Mouse (Mus musculus): ENCODE results near the gene Dnajb1.

Gene Dnajb1

GRCm38 (mm10) chr8:83656043-83656442 lies 48.0 kb downstream of the Dnajb1 start:
- no peak for DNase-seq (ENCODE audit: low read depth, low spot score)

- DNase-seq (ENCODE audit: low read depth, low spot score) = no peak
Measured at GRCm38 (mm10) chr8:83656484-83657246, 48.7 kb downstream of the Dnajb1 start.

- DNase-seq (ENCODE audit: low read depth, low spot score) = no peak
Measured at GRCm38 (mm10) chr8:83660545-83660944, 52.6 kb downstream of the Dnajb1 start.

GRCm38 (mm10) chr8:83660995-83661680 lies 53.1 kb downstream of the Dnajb1 start:
- DNase-seq (ENCODE audit: low read depth, low spot score) = no peak
